Mouse (Mus musculus) heart, postnatal 36 days (tissue): ENCODE results near the gene Ezr. TPM values are rescaled to one million over a fixed set of nuclear protein-coding genes. Genes with fewer than 3 reads are reported as not detected.
A peak's percentile ranks its signal among the peaks of the same experiment; 100 is the strongest.

Experiments
- DNase-seq, 2 experiments: peaks; one replicate each; pipeline ENCODE4 v3.0.0; 2021 to 2022
- intact Hi-C: fragments of 180-260 bp; cut with DNase I; formaldehyde crosslinking; loops from one replicate; pipeline ENCODE4 v1.15.1; 2025
- total RNA-seq, 2 experiments: library from RNA; stranded (reverse); gene quantifications; 2 replicates each; pipeline ENCODE4 v1.2.3; 2021

Gene Ezr
- 10 to 100 TPM; 35.0 to 43.3 TPM for total RNA-seq

DNA sequence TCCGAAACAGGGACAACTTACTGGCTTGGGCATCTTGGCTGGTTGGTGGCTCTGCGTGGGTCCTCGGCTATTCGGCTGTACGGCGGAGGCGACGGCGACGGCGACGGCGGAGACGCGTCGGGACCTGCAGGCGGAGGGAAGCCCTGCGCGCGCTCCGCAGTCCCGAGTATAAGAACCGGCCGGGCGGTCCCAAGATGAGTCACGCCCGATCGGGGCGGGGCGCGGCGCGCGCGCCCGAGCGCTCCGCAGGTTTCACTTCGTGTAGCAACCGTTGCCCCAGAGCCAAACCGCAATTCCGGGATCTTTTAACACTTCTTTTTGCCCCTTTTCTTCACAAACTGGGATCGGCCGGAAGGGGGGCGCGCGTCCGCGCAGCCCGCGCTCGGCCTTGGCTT is at the start of gene Ezr:
Gene Ezr (minus strand): TSS at position 174 of the 395 bp plus-strand sequence.
- peak; percentile 88 to 90 for DNase-seq
- intact Hi-C loops: loop anchor here (2.0 kb wide), 1 partner anchor 46 kb away; no protein-coding TSS in a partner anchor

- DNase-seq: no peak
- intact Hi-C loops: no loop called here
Observed at GRCm38 (mm10) chr17:6830004-6830592, 47.5 kb upstream of the Ezr start.

DNA sequence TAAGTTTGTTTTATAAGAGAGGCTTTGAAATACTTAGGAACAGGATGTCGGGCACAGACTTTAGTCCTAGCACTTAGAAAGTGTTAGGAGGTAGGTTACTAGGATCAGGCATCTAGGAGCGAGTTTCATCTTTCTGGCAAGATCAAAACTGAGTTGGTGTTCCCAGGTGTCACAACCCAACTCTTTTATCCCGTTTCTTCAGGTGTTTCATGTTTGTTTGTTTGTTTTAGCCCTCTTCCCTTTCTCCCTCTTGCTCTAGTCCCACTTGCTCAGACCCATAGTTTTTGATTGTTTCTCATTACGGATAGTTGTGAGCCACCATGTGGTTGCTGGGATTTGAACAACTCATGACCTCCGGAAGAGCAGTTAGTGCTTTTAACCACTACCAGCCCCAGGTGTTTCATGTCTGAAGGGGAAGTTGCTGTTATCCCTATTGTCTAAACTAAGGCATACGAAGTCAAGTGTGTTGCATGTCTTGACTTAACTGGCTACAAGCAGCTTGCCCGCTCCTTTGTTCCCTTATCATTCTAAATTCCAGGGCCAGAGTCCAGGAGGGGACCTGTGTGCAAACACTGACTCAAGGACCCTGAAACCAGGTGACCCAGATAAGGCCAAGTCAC is 46.1 kb upstream of the Ezr start:
- intact Hi-C loops: loop anchor here (2.0 kb wide), 1 partner anchor 46 kb away; the partner anchor contains the start of gene Ezr
- DNase-seq: no peak

DNA sequence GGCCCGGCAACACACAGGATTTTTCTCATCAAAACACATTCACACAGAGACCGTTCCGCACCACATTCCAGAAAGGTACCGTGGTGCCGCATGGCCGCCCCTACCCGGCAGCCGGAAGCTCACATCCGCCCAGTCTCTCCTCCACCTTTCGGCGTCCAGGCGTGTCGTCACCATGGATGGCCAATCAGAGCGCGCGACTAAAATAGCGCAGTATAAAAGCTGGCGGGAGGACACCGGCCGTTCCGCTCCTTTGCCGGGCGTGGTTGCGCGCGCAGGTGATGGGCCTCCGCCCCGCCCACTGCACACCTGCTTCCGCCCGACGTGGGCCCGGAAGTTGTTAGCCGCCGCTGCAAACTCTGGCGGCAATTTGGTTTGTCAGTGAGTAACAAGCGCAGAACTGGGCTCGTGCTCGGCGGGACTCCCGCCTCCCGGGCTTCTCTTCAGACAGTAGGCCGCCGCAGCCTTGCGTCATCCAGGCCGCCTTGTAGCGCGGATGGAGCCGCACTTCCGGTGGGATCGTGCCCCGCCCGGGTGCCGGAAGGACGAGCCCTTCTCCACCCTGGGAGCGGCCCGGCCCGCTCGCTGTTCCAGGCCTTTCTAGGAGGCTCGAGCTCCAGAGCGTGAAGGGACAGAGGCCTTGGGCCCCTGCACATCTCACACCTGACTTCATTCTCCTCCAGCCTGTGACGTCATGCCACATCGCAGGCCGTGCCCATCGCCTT is 45.3 kb upstream of the Ezr start:
- peak; percentile 87 to 89 for DNase-seq
- intact Hi-C loops: loop anchor here (2.0 kb wide), 1 partner anchor 45 kb away; the partner anchor contains the start of gene Ezr

- intact Hi-C loops: no loop called here
- DNase-seq: no peak
Observed at GRCm38 (mm10) chr17:6827159-6827733, 44.7 kb upstream of the Ezr start.

- no peak for DNase-seq
- intact Hi-C loops: no loop called here
Observed at GRCm38 (mm10) chr17:6816796-6817195, 34.2 kb upstream of the Ezr start.

- DNase-seq: no peak
- intact Hi-C loops: no loop called here
Observed at GRCm38 (mm10) chr17:6816151-6816550, 33.6 kb upstream of the Ezr start.

DNA sequence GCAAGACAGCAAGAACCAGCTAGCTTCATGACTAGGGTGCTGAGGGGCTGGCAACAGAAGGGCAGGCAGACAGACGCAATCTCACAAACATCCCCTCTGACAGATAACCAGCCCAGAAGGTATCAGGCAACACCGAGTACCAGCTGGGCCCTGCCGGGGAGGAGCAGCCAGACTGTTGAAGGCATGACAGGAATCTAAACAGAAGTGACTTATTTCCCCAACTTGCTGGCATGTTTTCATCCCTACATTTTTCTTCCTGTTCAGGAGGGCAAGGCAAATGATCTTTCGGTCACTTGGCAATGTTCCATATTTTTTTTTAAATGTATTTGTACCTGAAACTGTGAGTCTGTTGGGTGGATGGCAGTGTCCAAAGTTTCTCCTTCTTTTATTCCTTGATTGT is 32.1 kb upstream of the Ezr start:
- intact Hi-C loops: no loop called here
- DNase-seq: no peak

GRCm38 (mm10) chr17:6812851-6813191 is 30.2 kb upstream of the Ezr start:
- intact Hi-C loops: no loop called here
- DNase-seq: no peak

GRCm38 (mm10) chr17:6811931-6812850 is 29.6 kb upstream of the Ezr start:
- intact Hi-C loops: no loop called here
- DNase-seq: no peak

DNA sequence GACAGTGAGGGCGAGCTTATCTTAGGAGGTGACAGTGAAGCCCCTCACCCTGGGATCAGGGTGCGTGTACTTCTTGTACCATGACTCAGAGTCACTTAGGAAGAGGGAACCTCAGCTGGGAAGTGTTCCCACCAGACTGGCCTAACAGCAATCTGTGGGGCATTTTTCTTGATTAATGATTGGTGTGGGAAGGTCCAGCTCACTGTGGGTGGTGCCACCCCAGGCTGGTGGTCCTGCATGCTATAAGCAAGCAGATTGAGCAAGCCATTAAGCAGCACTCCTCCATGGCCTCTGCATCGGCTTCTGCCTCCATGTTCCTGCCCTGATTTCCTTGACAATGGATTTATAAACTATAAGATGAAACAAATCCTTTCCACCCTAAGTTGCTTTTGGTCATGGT is 26.7 kb upstream of the Ezr start:
- DNase-seq: no peak
- intact Hi-C loops: no loop called here

- intact Hi-C loops: no loop called here
- no peak for DNase-seq
Observed at GRCm38 (mm10) chr17:6808521-6809165, 26.1 kb upstream of the Ezr start.

DNA sequence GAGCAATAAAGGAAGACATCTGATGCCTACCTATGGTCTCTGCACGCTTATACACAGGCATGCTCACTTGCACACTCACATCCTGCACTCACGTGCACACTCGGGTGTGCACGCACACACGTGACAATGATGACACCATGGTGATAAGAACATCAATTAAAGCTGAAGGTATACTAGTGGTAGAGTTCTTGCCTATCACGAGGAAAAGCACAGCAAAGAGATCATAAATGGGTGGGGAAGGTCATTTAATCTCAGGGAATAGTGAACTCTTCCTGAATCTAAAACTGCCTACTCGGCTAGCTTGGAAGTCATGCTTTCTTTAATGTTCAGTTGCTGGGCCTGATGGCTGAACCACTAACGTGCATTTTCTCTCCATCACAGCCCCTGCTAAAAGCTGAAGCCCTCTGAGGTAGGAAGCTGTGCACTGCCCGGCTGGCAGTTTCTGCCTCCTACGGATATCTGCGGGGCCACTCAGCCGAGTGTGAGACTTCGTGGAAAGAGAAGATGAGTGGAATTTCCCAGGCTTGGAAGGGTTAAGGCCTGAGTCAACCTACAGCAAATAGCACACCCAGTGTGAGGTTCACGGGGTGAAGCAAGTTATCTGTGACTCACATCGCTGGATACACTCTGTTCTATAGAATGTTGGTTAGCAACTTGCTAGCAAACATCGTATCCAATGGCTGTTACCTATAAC is 25.4 kb upstream of the Ezr start:
- intact Hi-C loops: no loop called here
- no peak for DNase-seq

DNA sequence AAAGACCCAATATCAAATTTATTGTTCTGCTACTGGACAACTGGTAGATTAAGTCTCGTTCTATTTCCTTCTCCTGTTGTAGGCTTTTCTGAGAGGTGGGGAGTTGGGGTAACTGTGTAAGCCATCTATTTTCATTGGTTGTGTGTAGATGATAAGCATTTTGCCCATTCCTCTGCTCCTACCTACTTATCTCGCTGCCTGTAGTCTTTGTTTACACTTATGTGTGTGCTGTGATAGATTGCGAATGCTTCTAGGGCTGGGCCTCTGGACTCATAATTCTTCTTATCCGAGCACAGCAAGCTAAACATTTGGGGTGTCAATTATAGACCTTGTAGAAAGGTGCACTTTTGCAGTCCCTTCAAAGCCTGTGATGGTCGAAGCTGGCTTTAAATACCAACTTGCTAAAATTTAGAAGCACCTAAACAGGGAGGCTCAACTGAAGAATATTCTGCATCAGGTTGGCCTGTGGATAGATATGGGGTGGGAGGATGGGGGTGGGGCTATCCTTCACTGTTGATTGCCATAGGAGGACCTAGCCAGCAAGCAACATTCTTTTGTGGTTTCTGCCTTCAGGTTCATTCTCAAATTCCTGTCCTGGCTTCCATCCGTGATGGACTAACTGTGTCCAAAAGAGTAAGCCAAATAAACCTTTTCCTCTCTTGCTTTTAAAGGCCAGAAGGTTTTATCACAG is 22.4 kb upstream of the Ezr start:
- DNase-seq: no peak
- intact Hi-C loops: no loop called here

- no peak for DNase-seq
- intact Hi-C loops: no loop called here
Observed at GRCm38 (mm10) chr17:6804111-6804510, 21.5 kb upstream of the Ezr start.

DNA sequence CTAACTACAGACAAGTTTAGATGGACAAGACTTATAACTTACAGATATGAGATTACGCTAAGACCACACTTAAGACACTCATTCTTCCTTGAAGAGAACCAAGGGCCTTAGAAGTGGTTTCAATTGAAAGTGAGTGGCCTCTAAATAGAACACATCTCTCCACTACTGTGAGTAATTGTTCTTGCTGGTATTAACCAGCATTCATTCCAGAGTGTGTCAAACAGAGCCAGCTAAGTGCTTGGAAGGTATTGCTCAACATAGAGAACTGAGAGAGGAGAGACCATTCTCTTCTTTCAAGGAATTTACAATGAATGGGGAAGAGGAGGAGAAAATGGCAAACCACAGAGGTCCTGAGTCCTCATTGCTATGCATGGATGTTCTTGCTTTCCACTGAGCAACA is 21.0 kb upstream of the Ezr start:
- intact Hi-C loops: no loop called here
- DNase-seq: no peak

- intact Hi-C loops: no loop called here
- no peak for DNase-seq
Observed at GRCm38 (mm10) chr17:6798392-6799061, 15.9 kb upstream of the Ezr start.

DNA sequence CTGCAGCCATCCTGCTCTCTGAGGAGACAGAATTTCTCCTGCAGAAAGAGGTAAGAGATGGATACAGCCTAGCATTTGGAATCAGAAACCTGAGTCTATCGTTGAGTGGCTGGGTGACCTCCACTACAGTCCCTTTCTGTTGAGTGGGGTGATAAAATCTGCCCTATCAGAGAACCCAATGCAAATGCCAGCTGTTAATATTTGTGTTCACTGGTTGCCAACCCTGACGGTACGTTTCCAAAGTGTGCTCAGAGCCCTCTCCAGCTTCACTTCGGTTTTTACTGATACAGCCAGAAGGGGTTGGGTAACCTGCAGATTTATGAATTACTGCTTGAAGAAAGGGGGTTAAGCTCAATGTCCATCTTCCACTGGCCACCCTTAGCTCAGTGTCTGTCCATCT is 14.9 kb upstream of the Ezr start:
- intact Hi-C loops: no loop called here
- no peak for DNase-seq
